Mouse (Mus musculus): Measurements from ENCODE around the gene Slc25a23.

Gene Slc25a23

GRCm38 (mm10) chr17:57012245-57012795 lies 47.3 kb downstream of the Slc25a23 start:
- DNase-seq (ENCODE audit: low spot score), result no peak

- DNase-seq (ENCODE audit: low spot score), result peak; percentile 79
Observed at GRCm38 (mm10) chr17:57011236-57012141, 48.2 kb downstream of the Slc25a23 start, which contains the start of the genes Gtf2f1 and Gm17949. Gene Gtf2f1 (minus strand): TSS chr17:57011288. Gene Gm17949 (plus strand): TSS chr17:57011469.

- no peak for DNase-seq (ENCODE audit: low spot score)
Observed at GRCm38 (mm10) chr17:57010911-57011235, 48.8 kb downstream of the Slc25a23 start.

GRCm38 (mm10) chr17:57007137-57007905 lies 52.3 kb downstream of the Slc25a23 start:
- no peak for DNase-seq (ENCODE audit: low spot score)

- DNase-seq (ENCODE audit: low spot score), result no peak
Observed at GRCm38 (mm10) chr17:57003994-57004393, 55.7 kb downstream of the Slc25a23 start.

- no peak for DNase-seq (ENCODE audit: low spot score)
Observed at GRCm38 (mm10) chr17:57001228-57001627, 58.4 kb downstream of the Slc25a23 start.

GRCm38 (mm10) chr17:56999968-57000609 lies 59.6 kb downstream of the Slc25a23 start, which contains the start of gene Pspn:
Gene Pspn (minus strand): TSS chr17:57000018.
- DNase-seq (ENCODE audit: low spot score), result no peak

- DNase-seq (ENCODE audit: low spot score), result no peak
Observed at GRCm38 (mm10) chr17:56999414-56999813, 60.2 kb downstream of the Slc25a23 start.

GRCm38 (mm10) chr17:56997029-56997667 lies 62.5 kb downstream of the Slc25a23 start, which contains the start of gene Alkbh7:
Gene Alkbh7 (plus strand): TSS chr17:56997339.
- peak; percentile 92 for DNase-seq (ENCODE audit: low spot score)

GRCm38 (mm10) chr17:56996506-56996905 lies 63.2 kb downstream of the Slc25a23 start:
- DNase-seq (ENCODE audit: low spot score), result no peak

- DNase-seq (ENCODE audit: low spot score), result no peak
Observed at GRCm38 (mm10) chr17:56995046-56995445, 64.6 kb downstream of the Slc25a23 start.
